16 mouse cellular contexts compared by ENCODE assay signal in the genomic region with DNA sequence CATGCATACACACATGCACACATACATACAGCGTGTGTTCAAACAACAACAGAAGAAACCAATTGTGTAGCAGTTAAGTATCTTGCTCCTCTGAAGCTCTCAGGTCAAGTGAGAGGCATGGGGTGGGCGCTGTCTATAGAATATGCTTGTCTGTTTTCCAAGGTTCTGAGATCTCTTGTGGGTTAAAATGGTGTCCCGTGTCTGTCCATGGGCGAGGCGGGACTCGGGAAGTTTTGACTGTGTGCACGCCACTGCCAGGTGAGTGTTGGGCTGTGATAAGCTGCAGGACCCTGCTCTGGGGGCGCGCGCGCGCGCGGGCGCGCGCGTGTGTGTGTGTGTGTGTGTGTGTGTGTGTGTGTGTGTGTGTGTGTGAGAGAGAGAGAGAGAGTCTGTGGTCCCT.
"Had no signal": no experiment of that assay in that cellular context is flagged by ENCODE, and none has a peak within 500 bp of the region (broad histone marks: within the 10 kb centered on the region; RNA-seq: fewer than 3 reads in every experiment).

No protein-coding gene starts in this region.

- H3K36me3 ChIP-seq: liver, embryonic 15.5 days; lung, embryonic 15.5 days; midbrain, embryonic 13.5 days; midbrain, embryonic 15.5 days; neural tube, embryonic 12.5 days had no signal

- H3K4me3 ChIP-seq: liver, embryonic 15.5 days; lung, embryonic 15.5 days; midbrain, embryonic 13.5 days; midbrain, embryonic 15.5 days; neural tube, embryonic 12.5 days had no signal

- H3K27ac ChIP-seq: liver, embryonic 15.5 days; lung, embryonic 15.5 days; macrophage; midbrain, embryonic 13.5 days; midbrain, embryonic 15.5 days; neural tube, embryonic 12.5 days had no signal

- H3K27me3 ChIP-seq: liver, embryonic 15.5 days; lung, embryonic 15.5 days; midbrain, embryonic 13.5 days; midbrain, embryonic 15.5 days; neural tube, embryonic 12.5 days had no signal

- H3K9ac ChIP-seq: liver, embryonic 15.5 days; liver, postnatal 0 days; lung, embryonic 15.5 days; midbrain, embryonic 13.5 days; midbrain, embryonic 15.5 days; neural tube, embryonic 12.5 days had no signal

- ATAC-seq: liver, postnatal 0 days; lung, postnatal 0 days; midbrain, embryonic 13.5 days; midbrain, embryonic 15.5 days had no signal

- H3K4me2 ChIP-seq: liver, embryonic 15.5 days; lung, embryonic 15.5 days; midbrain, embryonic 11.5 days; midbrain, embryonic 13.5 days; midbrain, embryonic 15.5 days; neural tube, embryonic 12.5 days had no signal

- H3K4me1 ChIP-seq: liver, embryonic 15.5 days; midbrain, embryonic 13.5 days; midbrain, embryonic 15.5 days; neural tube, embryonic 12.5 days had no signal

- H3K9me3 ChIP-seq: liver, embryonic 15.5 days; lung, embryonic 15.5 days; midbrain, embryonic 13.5 days; midbrain, embryonic 15.5 days; neural tube, embryonic 12.5 days had no signal

- DNase-seq: liver, postnatal 0 days; lung, adult 2 months; lung, postnatal 14 days; lung, postnatal 36 days; right cerebral cortex, postnatal 14 days; thymus, adult 18-20 months; thymus, postnatal 25 days; thymus, postnatal 4 days had no signal
